Mouse (Mus musculus): ENCODE measurements around the gene Rnf5.

Gene Rnf5

GRCm38 (mm10) chr17:34603375-34604060, at the start of gene Rnf5:
Gene Rnf5 (minus strand): TSS chr17:34603690.
- DNase-seq (ENCODE audit: low read depth in 1 of 2, low spot score in 2 of 2) = peak; percentile 92 to 96

- DNase-seq (ENCODE audit: low read depth in 1 of 2, low spot score in 2 of 2) = no peak
Measured at GRCm38 (mm10) chr17:34652985-34653384, 49.5 kb upstream of the Rnf5 start.

GRCm38 (mm10) chr17:34652546-34652945, 49.1 kb upstream of the Rnf5 start:
- no peak for DNase-seq (ENCODE audit: low read depth in 1 of 2, low spot score in 2 of 2)

GRCm38 (mm10) chr17:34651507-34652221, 48.2 kb upstream of the Rnf5 start:
- no peak for DNase-seq (ENCODE audit: low read depth in 1 of 2, low spot score in 2 of 2)

- no peak for DNase-seq (ENCODE audit: low read depth in 1 of 2, low spot score in 2 of 2)
Measured at GRCm38 (mm10) chr17:34650781-34651180, 47.3 kb upstream of the Rnf5 start.

GRCm38 (mm10) chr17:34649106-34649864, 45.8 kb upstream of the Rnf5 start:
- DNase-seq (ENCODE audit: low read depth in 1 of 2, low spot score in 2 of 2) = no peak

- DNase-seq (ENCODE audit: low read depth in 1 of 2, low spot score in 2 of 2) = no peak
Measured at GRCm38 (mm10) chr17:34648141-34648890, 44.8 kb upstream of the Rnf5 start.

- peak; percentile 88 to 93 for DNase-seq (ENCODE audit: low read depth in 1 of 2, low spot score in 2 of 2)
Measured at GRCm38 (mm10) chr17:34646906-34647787, 43.7 kb upstream of the Rnf5 start, which contains the start of gene Atf6b. Gene Atf6b (plus strand): TSS chr17:34647146.

GRCm38 (mm10) chr17:34645831-34646511, 42.5 kb upstream of the Rnf5 start:
- no peak for DNase-seq (ENCODE audit: low read depth in 1 of 2, low spot score in 2 of 2)

GRCm38 (mm10) chr17:34645256-34645829, 41.9 kb upstream of the Rnf5 start:
- no peak for DNase-seq (ENCODE audit: low read depth in 1 of 2, low spot score in 2 of 2)

GRCm38 (mm10) chr17:34644608-34645007, 41.1 kb upstream of the Rnf5 start, which contains the start of gene Fkbpl:
Gene Fkbpl (plus strand): TSS chr17:34644764.
- DNase-seq (ENCODE audit: low read depth in 1 of 2, low spot score in 2 of 2) = peak; percentile 90 to 94

- no peak for DNase-seq (ENCODE audit: low read depth in 1 of 2, low spot score in 2 of 2)
Measured at GRCm38 (mm10) chr17:34643944-34644343, 40.5 kb upstream of the Rnf5 start.

- no peak for DNase-seq (ENCODE audit: low read depth in 1 of 2, low spot score in 2 of 2)
Measured at GRCm38 (mm10) chr17:34643379-34643778, 39.9 kb upstream of the Rnf5 start.

- no peak for DNase-seq (ENCODE audit: low read depth in 1 of 2, low spot score in 2 of 2)
Measured at GRCm38 (mm10) chr17:34641945-34642344, 38.5 kb upstream of the Rnf5 start.

GRCm38 (mm10) chr17:34640778-34641601, 37.5 kb upstream of the Rnf5 start:
- no peak for DNase-seq (ENCODE audit: low read depth in 1 of 2, low spot score in 2 of 2)

GRCm38 (mm10) chr17:34639461-34640255, 36.2 kb upstream of the Rnf5 start:
- peak; percentile 65 to 75 for DNase-seq (ENCODE audit: low read depth in 1 of 2, low spot score in 2 of 2)

GRCm38 (mm10) chr17:34637459-34637858, 34.0 kb upstream of the Rnf5 start:
- DNase-seq (ENCODE audit: low read depth in 1 of 2, low spot score in 2 of 2) = no peak
